Mouse (Mus musculus) neutrophil, adult 83 days (primary cell): ENCODE data around the gene Csf2ra. TPM values are rescaled to one million over a fixed set of nuclear protein-coding genes. Genes with fewer than 3 reads are reported as not detected.

Experiments
- total RNA-seq, 2 experiments: library from RNA; stranded (reverse); gene quantifications; one replicate each; pipeline ENCODE4 v1.2.4; 2023

The Csf2ra gene
- 100 to 1,000 TPM; 924 to 969 TPM for total RNA-seq

GRCm38 (mm10) chr19:61227941-61228701, at the start of gene Csf2ra:
TSS of gene Csf2ra (minus strand) at chr19:61228429.

DNA sequence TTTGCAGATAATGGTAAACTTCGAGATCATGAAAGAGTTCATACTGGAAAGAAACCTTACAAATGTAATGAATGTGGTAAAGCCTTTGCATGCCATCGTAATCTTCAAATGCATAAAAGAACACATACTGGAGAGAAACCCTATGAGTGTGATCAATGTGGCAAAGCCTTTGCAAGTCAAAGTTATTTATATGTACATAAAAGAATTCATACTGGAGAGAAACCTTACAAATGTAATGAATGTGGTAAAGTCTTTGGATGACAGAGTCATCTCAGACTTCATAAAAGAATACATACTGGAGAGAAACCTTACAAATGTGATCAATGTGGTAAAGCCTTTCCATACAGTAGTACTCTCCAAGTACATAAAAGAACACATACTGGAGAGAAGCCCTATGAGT, 44.6 kb downstream of the Csf2ra start, which contains the start of gene Gm6020:
Gene Gm6020, plus strand, starts transcription at position 301 of the 400 bp plus-strand sequence.

GRCm38 (mm10) chr19:61175756-61176324, 52.4 kb downstream of the Csf2ra start, which contains the start of gene Gm7102:
TSS of gene Gm7102 (minus strand) at chr19:61176309.

Other genes with a start within 250 kb of the Csf2ra start
- 10 to 100 TPM in 1 of 2 experiments, 1 to 10 TPM in 1; 8.9 to 13.1 TPM for gene Zfp950, start 87.6 kb downstream of the Csf2ra start, total RNA-seq
- not detected for gene Gm7102, start 52.1 kb downstream of the Csf2ra start, total RNA-seq
- gene Gm6020, start 44.5 kb downstream of the Csf2ra start, total RNA-seq = not detected
- gene Gm21060, start 68.6 kb upstream of the Csf2ra start, total RNA-seq = not detected